Mouse (Mus musculus): ENCODE data around the gene Nbea.
A peak's percentile ranks its signal among the peaks of the same experiment; 100 is the strongest.

Nbea gene

DNA sequence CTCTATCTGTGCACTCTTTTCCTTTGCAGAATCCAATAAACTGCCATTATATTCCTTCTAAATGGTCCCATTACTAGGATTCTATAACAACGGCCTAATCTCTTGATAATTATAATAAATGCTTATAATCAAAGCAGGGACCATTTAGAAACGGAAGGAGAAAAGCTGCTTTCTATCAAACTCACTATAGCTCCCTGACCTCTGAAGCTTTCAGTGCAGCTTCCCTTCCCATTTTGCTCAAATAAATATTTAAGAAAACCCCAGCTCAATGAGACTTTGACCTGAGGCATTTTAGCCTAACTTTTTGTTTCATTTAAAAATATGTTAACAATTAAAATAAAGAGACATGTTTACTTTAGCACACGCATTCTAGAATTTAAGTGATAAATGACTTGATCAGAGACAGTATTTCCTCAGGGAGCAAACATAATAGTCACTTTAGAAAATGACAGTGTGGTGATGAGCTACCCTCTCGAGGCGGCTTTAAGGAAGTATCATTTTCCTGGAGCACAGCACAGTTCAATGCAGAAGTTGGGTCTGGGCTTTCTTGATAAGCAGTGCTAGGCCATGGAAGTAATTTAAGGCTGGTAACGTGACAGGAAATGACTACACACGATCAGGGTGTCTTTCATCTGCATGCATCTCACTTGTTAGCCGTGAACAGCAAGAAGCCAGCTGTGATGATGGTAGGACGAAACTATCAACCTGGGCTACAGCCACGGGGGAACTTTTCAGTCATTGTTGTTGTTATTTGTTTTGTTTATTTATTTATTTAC is 354.8 kb downstream of the Nbea start:
- DNase-seq (ENCODE audit: low read depth, low spot score) = no peak

DNA sequence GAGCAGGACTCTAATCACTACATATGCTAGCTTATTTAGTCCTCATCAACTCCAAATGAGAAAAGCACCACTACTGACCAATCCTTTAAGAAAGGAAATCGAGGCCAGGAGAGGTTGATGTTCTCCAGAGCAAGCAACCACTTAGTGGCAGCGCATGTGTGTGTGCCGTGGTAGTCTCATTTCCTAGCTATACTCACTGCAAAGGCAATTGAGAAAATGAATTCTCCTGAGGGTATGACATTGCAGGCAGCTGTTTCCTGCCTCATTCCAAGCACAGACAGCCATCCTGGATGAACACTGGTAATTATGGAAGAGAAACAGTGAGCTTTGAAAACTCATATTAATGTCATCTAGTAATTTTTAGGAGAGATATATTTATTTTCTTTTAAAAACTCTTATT is 358.6 kb downstream of the Nbea start:
- DNase-seq (ENCODE audit: low read depth, low spot score) = no peak

DNA sequence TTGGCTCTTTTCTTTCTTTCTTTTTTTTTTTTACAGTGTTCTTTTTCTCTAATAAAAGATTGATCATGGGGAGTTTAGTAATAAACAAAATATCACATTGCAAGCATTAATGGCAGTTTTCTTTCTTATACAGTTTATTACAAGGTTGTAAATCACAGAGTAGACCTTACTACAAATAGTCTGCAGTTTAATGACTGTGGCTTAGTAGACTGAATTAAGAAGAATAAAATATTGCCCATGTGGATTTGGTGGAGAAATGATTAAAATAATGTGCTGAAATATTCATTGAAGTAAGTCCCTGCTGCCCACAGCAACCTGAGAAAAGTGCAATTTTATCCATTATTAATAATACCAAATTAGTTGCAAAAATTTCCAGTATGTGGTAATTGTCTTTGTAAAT is 363.9 kb downstream of the Nbea start:
- DNase-seq (ENCODE audit: low read depth, low spot score) = no peak

DNA sequence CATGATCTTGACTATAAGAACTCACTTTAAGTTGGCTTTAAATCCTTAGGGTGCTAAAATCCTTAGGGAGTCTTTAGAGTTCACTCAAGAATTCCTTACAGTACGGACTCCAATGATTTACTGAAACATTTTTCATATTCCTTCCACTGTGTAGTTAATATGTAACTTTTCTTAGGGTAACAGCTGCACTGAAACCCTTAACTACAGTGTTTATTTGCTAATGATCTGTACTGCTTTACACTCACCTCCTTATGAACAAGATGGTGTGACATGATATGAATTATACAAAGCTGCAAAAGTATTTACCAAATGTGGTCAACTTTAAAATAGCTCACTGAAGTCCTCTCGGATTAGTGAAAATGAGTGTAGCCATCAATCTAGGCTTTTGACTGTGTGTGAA is 365.4 kb downstream of the Nbea start:
- no peak for DNase-seq (ENCODE audit: low read depth, low spot score)

DNA sequence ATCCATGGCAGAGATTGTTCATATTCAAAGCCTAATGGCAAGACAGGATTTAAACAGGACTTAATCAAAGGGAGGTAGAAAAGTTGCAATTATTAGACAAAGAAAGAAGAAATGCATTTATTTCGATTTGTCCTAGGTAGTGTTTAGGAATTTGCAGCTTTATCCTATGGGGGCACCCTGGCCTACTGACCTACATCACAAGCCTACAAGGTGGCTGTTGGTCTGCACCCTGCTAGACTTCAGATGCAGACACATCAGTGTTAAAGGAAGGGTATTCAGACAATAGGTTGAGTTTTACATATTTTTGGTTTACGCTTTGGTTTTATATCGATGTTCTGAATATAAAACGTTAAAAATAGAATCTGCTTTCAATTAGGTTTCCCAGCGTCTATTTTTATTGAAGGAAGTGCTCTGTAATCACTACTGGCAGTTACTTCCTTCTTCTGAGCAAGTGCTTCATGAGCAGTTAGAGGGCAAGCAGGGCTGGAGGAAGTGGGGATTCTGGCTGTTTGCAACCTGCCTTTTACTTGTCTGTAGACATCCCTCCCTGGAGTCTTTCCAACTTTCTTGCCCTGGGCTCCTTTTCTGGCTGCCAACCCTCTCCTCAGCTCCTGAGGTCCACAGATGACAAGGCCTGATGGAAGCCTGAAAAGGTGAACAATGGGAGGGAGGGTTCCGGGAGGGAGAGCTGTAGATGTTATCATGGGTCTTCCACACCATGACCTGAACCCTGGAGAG is 366.7 kb downstream of the Nbea start:
- DNase-seq (ENCODE audit: low read depth, low spot score) = no peak

DNA sequence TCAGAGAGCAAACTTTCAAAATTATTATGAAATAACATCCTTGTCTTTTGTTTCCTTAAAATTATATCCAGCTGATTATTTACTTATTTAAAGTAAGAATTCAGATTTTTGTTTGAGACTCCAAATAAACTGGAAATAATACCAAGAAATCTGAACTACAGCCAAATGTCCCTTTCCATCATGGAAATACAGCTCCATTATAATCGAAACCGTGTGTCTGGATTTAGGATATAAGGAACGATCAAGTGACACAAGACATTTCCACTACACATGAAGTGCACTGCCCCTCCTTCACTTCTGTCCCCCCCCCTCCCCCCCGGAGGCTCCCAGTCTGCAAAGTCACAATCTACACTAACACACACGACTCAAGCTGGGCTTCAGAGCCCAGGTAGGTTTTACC is 367.4 kb downstream of the Nbea start:
- DNase-seq (ENCODE audit: low read depth, low spot score) = no peak

DNA sequence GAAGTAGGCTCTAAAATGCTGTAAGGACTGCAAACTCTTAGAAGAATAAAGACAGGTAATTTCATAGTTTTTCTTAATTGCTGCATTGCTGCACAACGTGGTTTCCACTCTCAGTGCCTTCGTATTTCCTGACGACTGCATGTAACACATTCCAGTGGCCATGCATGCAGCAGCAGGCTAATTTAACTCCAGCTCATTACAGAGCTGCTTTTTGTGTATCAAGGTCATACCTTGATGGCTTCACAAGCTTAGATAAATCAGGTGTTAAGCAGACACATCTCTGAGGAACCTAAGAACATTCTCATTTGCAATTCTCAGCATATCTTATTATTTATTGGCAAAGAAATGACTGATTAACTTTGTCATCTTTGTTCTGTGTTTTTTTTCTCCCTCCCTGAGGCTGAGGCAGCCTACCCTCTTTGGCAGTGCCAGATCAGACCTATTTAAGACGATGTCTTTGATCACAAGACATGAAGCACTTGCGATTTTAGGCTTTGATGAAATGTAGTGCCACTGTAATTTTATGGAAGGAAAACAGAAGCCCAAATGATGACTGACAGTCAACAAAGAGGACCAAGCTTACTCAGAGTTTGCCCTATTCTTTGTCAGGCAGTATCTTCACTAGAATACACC is 368.4 kb downstream of the Nbea start:
- DNase-seq (ENCODE audit: low read depth, low spot score) = no peak

DNA sequence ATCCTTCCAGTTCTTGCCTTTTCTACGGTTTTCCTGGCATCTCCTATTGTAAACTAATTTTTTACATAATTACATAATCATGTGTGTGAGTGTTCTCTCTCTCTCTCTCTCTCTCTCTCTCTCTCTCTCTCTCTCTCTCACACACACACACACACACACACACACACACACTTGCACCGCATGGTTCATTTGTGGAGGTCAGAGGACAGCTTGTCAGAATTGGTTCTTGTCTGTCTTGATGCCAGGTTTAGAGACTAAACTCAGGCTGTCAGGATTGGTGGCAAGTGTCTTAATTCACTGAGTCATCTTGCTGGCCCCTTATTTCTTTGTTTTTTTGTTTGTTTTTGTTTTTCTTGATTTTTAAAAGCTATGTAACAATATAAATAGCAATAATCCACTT is 388.7 kb downstream of the Nbea start:
- DNase-seq (ENCODE audit: low read depth, low spot score) = no peak

DNA sequence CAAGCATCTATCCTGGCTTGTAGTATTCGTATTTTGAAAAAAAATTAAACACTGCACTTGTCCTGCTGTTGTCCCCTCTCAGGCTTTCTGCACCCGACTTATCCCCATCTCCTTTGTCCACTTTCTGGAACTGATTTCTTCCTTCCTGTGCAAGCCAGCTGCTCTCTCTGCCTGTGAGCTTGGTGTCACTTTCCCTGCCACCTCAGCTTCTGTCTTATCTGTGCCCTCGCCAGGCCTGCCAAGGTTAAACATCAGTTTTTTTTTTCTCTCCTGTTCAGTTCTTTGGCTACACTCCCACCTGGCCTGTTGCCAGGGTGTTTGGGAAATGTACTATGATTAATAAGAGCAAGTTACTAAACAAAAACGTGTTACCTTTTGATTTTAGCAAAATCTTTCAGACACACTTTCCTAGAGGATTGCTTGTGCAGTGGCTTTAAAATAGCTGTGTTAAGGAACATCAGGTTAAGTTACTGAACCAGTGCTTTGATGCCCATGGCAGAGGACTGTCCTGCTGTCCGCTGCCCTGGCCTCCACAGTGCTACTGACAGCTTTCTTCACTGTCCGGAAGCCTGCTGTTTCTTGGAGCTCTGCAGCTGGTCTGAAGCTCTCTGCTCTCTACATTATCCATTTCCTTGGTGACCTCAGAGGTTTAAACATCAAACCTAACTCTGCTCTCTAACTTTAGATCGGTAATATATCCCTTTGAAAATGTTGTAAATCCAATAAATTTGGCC is 389.5 kb downstream of the Nbea start:
- DNase-seq (ENCODE audit: low read depth, low spot score) = no peak

DNA sequence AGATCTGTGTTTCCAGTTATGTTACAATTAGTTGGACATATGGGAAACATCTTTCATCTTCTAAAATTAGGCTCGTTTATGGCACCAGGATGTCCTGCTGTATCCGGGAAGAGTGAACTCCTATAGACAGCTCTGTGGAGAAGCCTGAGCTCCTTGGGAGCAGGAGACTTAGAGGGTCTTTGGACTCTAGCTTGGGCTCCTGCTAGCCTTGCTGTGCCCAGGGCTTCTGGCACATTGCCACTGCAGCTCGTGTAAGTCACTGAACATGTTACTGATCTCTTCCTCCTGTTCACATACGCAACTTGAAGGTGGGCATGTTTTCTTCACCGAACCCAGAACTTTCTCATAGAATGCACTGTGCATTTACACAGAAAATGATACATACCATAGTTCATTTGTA is 391.2 kb downstream of the Nbea start:
- no peak for DNase-seq (ENCODE audit: low read depth, low spot score)

DNA sequence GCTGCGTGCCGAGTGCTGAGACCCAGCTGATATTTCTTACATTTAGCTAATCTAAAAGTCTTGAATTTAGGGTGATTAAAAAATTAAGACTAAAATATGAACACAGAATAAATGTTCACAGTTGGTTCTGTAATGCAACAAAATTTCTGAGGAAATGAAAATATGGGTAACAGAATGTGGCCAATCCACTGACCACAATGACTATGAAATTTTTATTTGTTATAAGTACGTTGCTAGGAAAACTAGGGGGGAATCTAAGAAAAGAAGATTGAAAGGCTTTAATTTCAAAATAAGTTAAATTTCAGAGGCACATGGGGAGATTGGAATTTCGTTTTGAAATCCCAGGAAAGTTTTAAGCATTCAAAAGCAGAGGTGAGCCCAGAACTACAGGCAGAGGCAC is 392.9 kb downstream of the Nbea start:
- no peak for DNase-seq (ENCODE audit: low read depth, low spot score)

DNA sequence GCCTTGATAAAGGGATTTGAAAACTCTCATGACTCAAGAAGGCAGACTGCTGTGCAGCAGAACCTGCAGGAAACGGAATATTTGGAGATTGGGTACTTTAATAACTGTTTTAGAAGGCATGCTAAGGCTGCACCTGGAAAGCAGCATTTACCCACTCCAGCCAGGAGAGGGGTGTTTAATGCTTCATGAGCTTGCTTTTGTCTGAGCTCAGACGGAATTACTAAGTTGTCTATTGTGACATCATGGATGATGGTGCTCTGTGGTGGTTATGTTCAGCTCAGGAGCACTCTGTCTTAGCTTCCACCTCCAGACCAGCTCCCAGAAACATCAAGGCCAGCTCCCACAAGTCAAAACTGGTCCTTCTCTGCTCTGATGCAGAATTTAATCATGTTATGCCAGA is 393.6 kb downstream of the Nbea start:
- DNase-seq (ENCODE audit: low read depth, low spot score) = no peak

DNA sequence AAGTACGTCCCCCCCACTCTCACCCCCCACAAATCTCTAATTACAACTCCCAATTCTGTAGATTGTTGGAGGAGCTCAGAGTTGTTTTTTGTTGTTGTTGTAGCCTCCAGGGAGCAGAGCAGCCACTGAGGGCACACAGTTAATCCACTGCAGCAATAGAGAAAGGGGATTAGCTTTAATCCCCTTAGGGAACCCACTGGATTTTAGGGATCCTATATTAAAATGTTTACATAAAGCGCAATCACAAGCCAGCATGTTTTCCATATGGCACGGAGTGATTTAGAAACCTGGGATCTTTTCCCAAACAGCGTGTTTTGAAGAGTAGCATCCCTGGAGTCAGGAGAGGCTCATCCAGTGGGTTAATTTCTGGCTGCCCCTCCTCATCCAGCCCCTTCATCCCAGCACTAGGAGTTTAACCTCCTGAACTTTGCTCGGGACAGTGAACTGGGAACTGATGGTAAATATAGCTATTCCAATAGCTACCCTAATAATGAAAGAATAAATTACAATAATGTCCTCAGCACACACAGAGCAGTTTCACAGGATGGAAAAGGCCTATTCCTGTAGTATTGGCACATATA is 394.8 kb downstream of the Nbea start:
- no peak for DNase-seq (ENCODE audit: low read depth, low spot score)

DNA sequence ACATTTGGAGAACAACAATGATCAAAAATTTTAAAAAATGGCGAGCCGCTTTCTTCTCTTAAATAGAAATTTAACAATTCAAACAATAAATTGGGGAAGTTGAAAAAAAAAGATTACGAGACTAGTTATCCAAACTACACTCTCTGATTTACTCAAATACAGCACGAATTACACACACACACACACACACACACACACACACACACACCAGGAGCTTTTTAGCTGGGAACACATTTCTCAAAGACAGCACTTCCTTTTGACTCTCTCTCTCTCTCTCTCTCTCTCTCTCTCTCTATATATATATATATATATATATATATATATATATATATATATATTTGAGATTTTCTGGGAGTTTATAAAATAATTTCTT is 395.3 kb downstream of the Nbea start:
- DNase-seq (ENCODE audit: low read depth, low spot score) = no peak

DNA sequence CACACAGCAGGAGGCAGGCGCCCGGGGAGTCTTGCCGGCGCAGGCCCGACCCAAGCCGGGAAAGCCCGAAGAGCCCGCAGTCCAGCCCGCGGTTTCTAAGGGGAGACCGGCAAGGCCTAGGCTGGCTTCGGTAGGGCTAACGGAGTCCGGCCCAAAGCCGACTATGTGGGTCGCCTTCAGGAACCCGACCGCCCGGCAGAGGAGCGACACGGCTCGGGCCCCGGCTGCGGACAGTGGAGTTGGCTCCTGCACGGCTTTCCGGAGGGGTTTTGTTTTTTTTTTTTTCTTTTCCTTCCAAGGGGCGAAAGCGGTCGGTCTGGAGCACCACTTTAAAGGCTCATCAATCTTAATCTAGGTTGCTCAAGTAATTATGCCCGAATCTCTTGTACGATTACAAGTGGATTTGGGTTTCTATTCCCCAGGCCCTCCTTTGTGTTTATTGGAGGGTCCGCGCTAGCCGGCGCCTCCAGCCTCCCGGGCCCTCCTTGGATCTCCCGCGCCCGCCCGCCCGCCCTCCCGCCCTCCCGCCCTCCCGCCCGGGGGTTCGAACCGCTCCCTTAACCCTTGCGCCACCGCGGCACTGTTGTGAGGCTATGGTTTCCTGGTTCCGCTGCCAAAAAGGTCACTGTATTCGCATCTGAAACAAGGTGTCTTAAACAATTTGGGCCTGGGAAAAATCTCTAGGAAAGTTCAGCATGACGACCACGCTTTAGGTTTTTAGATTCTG is 395.9 kb downstream of the Nbea start:
- peak; percentile 48 for DNase-seq (ENCODE audit: low read depth, low spot score)

DNA sequence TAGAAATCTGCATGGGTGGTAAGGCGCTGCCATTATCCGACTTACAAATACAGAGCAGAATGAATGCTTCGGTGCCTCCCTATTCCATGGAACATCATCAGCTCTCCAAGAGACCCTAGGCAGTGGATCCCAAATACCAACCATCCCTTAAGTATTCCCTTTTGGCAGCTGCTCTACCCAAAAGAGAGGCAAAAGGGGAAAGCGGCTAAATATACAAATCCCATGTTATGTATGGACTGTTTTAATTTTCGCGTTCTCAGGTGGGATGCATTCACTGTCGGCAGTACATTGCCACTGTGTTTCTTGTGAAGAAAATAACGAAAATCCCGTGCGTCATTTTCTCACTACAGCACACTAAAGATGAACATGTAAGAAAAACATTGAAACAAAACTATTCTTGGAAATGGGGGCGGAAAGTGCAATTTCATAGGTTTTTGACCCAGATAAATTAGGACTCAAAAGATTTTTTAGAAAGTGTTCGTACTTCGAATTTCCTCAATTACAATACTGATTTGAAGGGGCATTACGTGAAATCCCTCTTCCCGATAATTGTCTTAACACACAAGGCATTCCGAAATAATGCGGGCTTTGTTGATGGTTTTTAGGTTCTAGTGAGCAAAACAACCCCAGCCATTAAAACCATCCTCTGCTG is 396.5 kb downstream of the Nbea start:
- DNase-seq (ENCODE audit: low read depth, low spot score) = peak; percentile 9

DNA sequence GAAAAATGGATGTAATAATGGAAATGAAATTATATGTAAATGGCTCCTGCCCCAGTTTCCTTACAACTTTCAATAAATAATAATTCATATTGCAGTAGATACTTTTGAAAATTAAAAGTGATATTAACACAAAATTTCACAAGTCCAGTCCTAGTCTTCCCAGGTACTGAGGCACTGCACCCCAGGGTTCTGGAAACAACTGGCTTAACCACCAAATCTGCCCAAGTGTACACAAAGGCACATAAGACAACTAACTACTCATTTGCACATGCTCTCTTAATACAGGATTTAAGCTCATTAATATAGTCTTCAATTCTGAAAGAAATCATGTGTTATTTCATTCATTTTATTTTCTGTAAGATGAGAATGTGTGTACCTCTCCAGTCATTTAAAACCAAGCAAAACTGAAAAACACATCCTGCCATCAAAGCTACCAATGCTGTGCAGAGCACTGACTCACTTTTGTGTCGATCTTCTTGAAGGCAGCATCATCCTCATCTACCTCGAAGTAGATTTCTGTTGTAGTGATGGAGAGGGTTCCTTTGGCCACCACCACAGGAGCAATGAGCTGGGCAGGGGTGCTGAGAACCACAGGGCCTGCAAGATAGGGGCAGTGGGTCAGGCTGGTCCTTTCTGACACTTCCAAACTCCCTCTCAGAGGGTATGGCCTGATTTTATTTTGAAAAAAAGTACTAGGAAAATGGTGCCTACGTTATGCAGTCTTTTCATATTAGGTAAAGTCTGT is 397.3 kb downstream of the Nbea start:
- DNase-seq (ENCODE audit: low read depth, low spot score) = no peak

DNA sequence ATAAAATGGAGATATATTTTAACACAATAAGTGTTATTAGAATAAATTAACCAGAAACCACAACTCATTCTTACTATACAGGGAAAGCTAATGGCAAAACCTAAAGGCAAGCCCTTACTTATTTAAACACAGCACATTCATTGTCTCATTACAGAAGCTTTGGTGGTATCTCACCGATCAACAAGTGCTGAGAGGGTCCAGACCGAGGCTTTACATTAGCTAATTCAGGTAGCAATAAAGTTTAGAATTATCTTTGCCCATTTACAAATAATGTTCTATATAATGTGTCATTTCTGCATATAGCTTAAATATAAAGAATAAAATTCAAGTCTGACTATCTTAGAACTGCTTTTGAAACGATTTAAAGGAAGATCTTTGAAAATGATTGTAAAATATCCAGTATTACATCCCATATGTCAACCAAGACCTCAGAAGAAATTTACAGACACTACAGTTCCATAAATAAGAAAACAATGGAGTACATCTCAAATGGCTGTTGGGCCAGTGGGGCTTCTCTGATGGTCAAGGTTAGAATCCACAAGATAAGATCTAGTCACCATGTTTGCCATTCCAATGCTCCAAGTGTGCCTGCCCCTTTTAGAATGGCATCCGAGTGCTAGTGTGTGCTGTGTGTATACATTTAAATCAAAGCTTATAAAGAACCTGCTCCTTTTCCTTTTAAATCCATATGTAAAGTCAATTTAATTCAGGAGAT is 398.1 kb downstream of the Nbea start:
- DNase-seq (ENCODE audit: low read depth, low spot score) = no peak

DNA sequence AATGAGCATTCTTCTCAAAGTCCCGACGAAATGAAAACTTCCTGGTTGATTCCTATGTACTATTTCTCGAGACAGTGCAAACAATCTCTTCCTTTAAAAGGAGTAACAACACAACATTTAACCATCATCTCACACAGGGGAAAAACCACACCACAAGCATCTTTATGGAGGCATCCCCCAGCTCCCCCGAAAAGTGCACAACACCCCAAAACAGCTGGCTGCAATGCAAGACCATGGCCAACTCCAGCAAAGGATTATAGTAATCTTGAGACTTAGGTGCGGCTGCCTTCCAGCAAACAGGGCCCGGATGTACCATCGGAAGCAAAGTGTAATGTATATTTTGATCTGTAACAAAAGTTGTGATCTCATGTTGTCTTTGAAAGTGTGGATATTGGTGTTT is 399.4 kb downstream of the Nbea start:
- no peak for DNase-seq (ENCODE audit: low read depth, low spot score)

Data from R1 (cell line).